Mouse (Mus musculus) neural tube, embryonic 14.5 days (tissue): ENCODE results near the gene Olfr902. TPM values are rescaled to one million over a fixed set of nuclear protein-coding genes. Genes with fewer than 3 reads are reported as not detected.
"Not testable (repeated sequence)": the region's sequence is repeated elsewhere in the genome, so short reads cannot be mapped to it uniquely, and the experiment has no call there.

Source experiments
- ATAC-seq: fragments of 200-750 bp; cut with Nextera tagmentation; 2 replicates; pipeline ENCODE4 v1.8.0; 2017; ENCODE audit warnings: low read depth, mild to moderate bottlenecking, moderate TSS enrichment, moderate library complexity
- H3K27ac ChIP-seq: fragments of 300-500 bp; sonication (generic); 2 replicates; pipeline ENCODE4 v1.5.1; 2014; ENCODE audit warnings: low read depth, mild to moderate bottlenecking, control low read depth, low read length, moderate library complexity, mixed read lengths
- H3K27me3 ChIP-seq: fragments of 300-500 bp; sonication (generic); 2 replicates; pipeline ENCODE4 v1.6.1; 2014; ENCODE audit warnings: low read length; ENCODE audit not compliant: control insufficient read depth, insufficient read depth
- H3K36me3 ChIP-seq: fragments of 300-500 bp; sonication (generic); 2 replicates; pipeline ENCODE4 v1.6.1; 2014; ENCODE audit warnings: low read length, mixed read lengths; ENCODE audit not compliant: control insufficient read depth, insufficient read depth
- H3K4me1 ChIP-seq: fragments of 300-500 bp; sonication (generic); 2 replicates; pipeline ENCODE4 v1.6.1; 2014; ENCODE audit warnings: low read length; ENCODE audit not compliant: control insufficient read depth, insufficient read depth
- H3K4me2 ChIP-seq: fragments of 300-500 bp; sonication (generic); 2 replicates; pipeline ENCODE4 v1.6.1; 2014; ENCODE audit warnings: mild to moderate bottlenecking, low read depth, low read length, control low read depth
- H3K4me3 ChIP-seq: fragments of 300-500 bp; sonication (generic); 2 replicates; pipeline ENCODE4 v1.5.1; 2014; ENCODE audit warnings: low read depth, low read length, control low read depth, mixed read lengths
- H3K9ac ChIP-seq: fragments of 300-500 bp; sonication (generic); replicated peaks from 2 replicates; pipeline ENCODE4 v1.6.1; 2014; ENCODE audit warnings: low read depth, mild to moderate bottlenecking, control low read depth, low read length, mixed read lengths
- H3K9me3 ChIP-seq: fragments of 300-500 bp; sonication (generic); 2 replicates; pipeline ENCODE4 v1.6.1; 2016; ENCODE audit warnings: low read length; ENCODE audit not compliant: control insufficient read depth
- WGBS: fragments of 180-500 bp; shearing (Covaris S2); extraction: QIAGEN DNeasy Blood & Tissue Kit; methylation state at CpG from one replicate; pipeline ENCODE4 v1.1.7; 2014; 5-methylcytosine and 5-hydroxymethylcytosine counted together
- polyA plus RNA-seq: library from polyadenylated mRNA; unstranded; fragments of >200 nt; fragmentation: Nextera tagmentation; extraction: Ambion mirVana; gene quantifications from 2 replicates; pipeline ENCODE4 v1.2.1, GENCODE M21; 2014

Gene Olfr902
- not detected in 2 replicates for polyA plus RNA-seq

GRCm38 (mm10) chr9:38447352-38447751 lies at the start of gene Olfr902:
Gene Olfr902 (plus strand): TSS chr9:38447652.
- WGBS = 93% methylated on average over 5 of the region's 5 CpGs
- Histone ChIP-seq H3K4me3 (no peak within 1 kb of the TSS), H3K9ac (no peak within 1 kb of the TSS), H3K27me3 (no peaks in the 10 kb centered on the region), H3K9me3 (no peaks in the 10 kb centered on the region), H3K4me1 (no peaks in the 10 kb centered on the region), H3K27ac (no peak within 1 kb of the TSS), H3K4me2 (no peak within 1 kb of the TSS), H3K36me3 (no peaks in the 10 kb centered on the region)
- ATAC-seq = no peak

- Histone ChIP-seq H3K9ac (no peak within 1 kb of the TSS), H3K4me2 (no peak within 1 kb of the TSS), H3K4me3 (no peak within 1 kb of the TSS), H3K27ac (no peak within 1 kb of the TSS), H3K4me1 (no peaks in the 10 kb centered on the region), H3K36me3 (no peaks in the 10 kb centered on the region), H3K9me3 (no peaks in the 10 kb centered on the region), H3K27me3 (no peaks in the 10 kb centered on the region)
- WGBS = 89% methylated on average over 1 of the region's 1 CpGs
- ATAC-seq = no peak
Measured at GRCm38 (mm10) chr9:38401398-38401797, 46.1 kb upstream of the Olfr902 start, which contains the start of gene Olfr147. Gene Olfr147 (plus strand): TSS chr9:38401698.

- not testable (repeated sequence) for H3K4me2 ChIP-seq, H3K4me1 ChIP-seq, H3K27me3 ChIP-seq, H3K9ac ChIP-seq, H3K36me3 ChIP-seq, H3K27ac ChIP-seq, ATAC-seq, H3K9me3 ChIP-seq, H3K4me3 ChIP-seq
- WGBS = 92% methylated on average over 3 of the region's 3 CpGs
Measured at GRCm38 (mm10) chr9:38407502-38407901, 40.0 kb upstream of the Olfr902 start.

- H3K9me3 ChIP-seq, H3K4me3 ChIP-seq, H3K4me2 ChIP-seq, H3K27ac ChIP-seq, ATAC-seq, H3K4me1 ChIP-seq, H3K36me3 ChIP-seq, H3K9ac ChIP-seq, H3K27me3 ChIP-seq: not testable (repeated sequence)
- WGBS = 96% methylated on average over 14 of the region's 14 CpGs
Measured at GRCm38 (mm10) chr9:38413502-38413901, 34.0 kb upstream of the Olfr902 start.

- no peak for ATAC-seq
- H3K27me3 ChIP-seq = no peaks in the 10 kb centered on the region
- H3K27ac ChIP-seq = no peak overlapping the region
- no peak overlapping the region for H3K4me2 ChIP-seq
- no peak overlapping the region for H3K4me3 ChIP-seq
- H3K9ac ChIP-seq = no peak overlapping the region
- H3K4me1 ChIP-seq = no peaks in the 10 kb centered on the region
- H3K36me3 ChIP-seq = no peaks in the 10 kb centered on the region
- H3K9me3 ChIP-seq = peaks cover 2% of the 10 kb centered on the region; the same call in 1 of the 2 replicates
Measured at GRCm38 (mm10) chr9:38423801-38424200, 23.7 kb upstream of the Olfr902 start.

- peaks cover 2% of the 10 kb centered on the region; the same call in 1 of the 2 replicates for H3K9me3 ChIP-seq
- H3K27ac ChIP-seq = no peak overlapping the region
- 55% methylated on average over 1 of the region's 1 CpGs for WGBS
- no peaks in the 10 kb centered on the region for H3K27me3 ChIP-seq
- no peak overlapping the region for H3K4me3 ChIP-seq
- H3K36me3 ChIP-seq = no peaks in the 10 kb centered on the region
- no peak for ATAC-seq
- no peaks in the 10 kb centered on the region for H3K4me1 ChIP-seq
- H3K9ac ChIP-seq = no peak overlapping the region
- no peak overlapping the region for H3K4me2 ChIP-seq
Measured at GRCm38 (mm10) chr9:38427026-38427425, 20.4 kb upstream of the Olfr902 start.

- 83% methylated on average over 1 of the region's 1 CpGs for WGBS
- Histone ChIP-seq H3K4me1 (no peaks in the 10 kb centered on the region), H3K27me3 (no peaks in the 10 kb centered on the region), H3K9me3 (peaks cover 2% of the 10 kb centered on the region; the same call in 1 of the 2 replicates), H3K9ac (no peak within 1 kb of the TSS), H3K4me2 (no peak within 1 kb of the TSS), H3K27ac (no peak within 1 kb of the TSS), H3K4me3 (no peak within 1 kb of the TSS), H3K36me3 (no peaks in the 10 kb centered on the region)
- no peak for ATAC-seq
Measured at GRCm38 (mm10) chr9:38429155-38429554, 18.3 kb upstream of the Olfr902 start, which contains the start of gene Olfr901. Gene Olfr901 (plus strand): TSS chr9:38429455.

GRCm38 (mm10) chr9:38462844-38463243 lies 15.4 kb downstream of the Olfr902 start, which contains the start of gene Olfr904:
Gene Olfr904 (plus strand): TSS chr9:38463144.
- H3K27ac ChIP-seq = no peak within 1 kb of the TSS
- H3K27me3 ChIP-seq = no peaks in the 10 kb centered on the region
- no peaks in the 10 kb centered on the region for H3K4me1 ChIP-seq
- H3K9me3 ChIP-seq = no peaks in the 10 kb centered on the region
- no peak within 1 kb of the TSS for H3K4me3 ChIP-seq
- ATAC-seq = no peak
- H3K36me3 ChIP-seq = no peaks in the 10 kb centered on the region
- no peak within 1 kb of the TSS for H3K9ac ChIP-seq
- H3K4me2 ChIP-seq = no peak within 1 kb of the TSS

- Histone ChIP-seq H3K9me3 (no peaks in the 10 kb centered on the region), H3K36me3 (no peaks in the 10 kb centered on the region), H3K27ac (no peak within 1 kb of the TSS), H3K27me3 (no peaks in the 10 kb centered on the region), H3K4me3 (no peak within 1 kb of the TSS), H3K9ac (no peak within 1 kb of the TSS), H3K4me2 (no peak within 1 kb of the TSS), H3K4me1 (no peaks in the 10 kb centered on the region)
- no peak for ATAC-seq
Measured at GRCm38 (mm10) chr9:38470807-38471206, 23.4 kb downstream of the Olfr902 start, which contains the start of gene Olfr905. Gene Olfr905 (plus strand): TSS chr9:38471107.
